Mouse (Mus musculus) MEL (cell line): ENCODE data around the gene Fgd1.

Experiments
- KAT2A ChIP-seq: conservative IDR thresholded peaks from 2 replicates; pipeline ENCODE4 v1.6.1; 2012; ENCODE audit warnings: low read depth, low read length, improper control_type of control experiment, inconsistent platforms
- MAZ ChIP-seq: IDR thresholded peaks from 2 replicates; pipeline ENCODE4 v1.6.1; 2012; ENCODE audit warnings: low read depth, mild to moderate bottlenecking, inconsistent platforms, low read length, improper control_type of control experiment
- POLR2A ChIP-seq, 2 experiments: IDR thresholded peaks; 2 replicates each; pipeline ENCODE4 v1.6.1; 2011 to 2012; ENCODE audit warnings: low read length in 2 of 2, mild to moderate bottlenecking in 2 of 2, control low read depth in 1 of 2, improper control_type of control experiment in 1 of 2, low read depth in 1 of 2, moderate library complexity in 1 of 2; ENCODE audit not compliant: control insufficient read depth in 1 of 2, insufficient read depth in 1 of 2, poor library complexity in 1 of 2
- SIN3A ChIP-seq: IDR thresholded peaks from 2 replicates; pipeline ENCODE4 v1.6.1; 2012; ENCODE audit warnings: low read length, improper control_type of control experiment, inconsistent platforms
- TCF12 ChIP-seq: IDR thresholded peaks from 2 replicates; pipeline ENCODE4 v1.6.1; 2014; ENCODE audit warnings: low read depth, mild to moderate bottlenecking, inconsistent platforms, low read length, improper control_type of control experiment, moderate library complexity

DNA sequence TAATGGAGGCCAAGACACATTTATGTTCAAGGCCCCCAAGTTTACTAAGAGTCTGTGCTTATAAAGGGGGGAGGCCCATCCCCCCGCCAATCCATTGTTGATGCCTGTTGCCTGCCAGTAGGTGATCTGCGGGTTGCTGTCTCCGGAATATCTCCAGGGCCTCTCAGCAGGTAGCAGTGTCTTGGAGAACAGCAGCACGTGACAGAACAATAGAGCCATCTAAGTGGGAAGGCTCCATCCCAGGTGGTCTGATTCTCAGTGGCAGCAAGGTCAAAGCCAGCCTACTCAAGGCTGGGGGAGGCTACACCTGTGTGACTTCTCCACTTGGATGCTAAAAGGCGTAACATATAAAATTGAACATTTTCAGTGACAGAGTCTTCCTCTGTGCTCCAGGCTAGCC, 4.7 kb upstream of the Fgd1 start:
- TF ChIP-seq SIN3A (no peak), KAT2A (no peak), MAZ (no peak), POLR2A (IDR thresholded peaks at IDR 0.05; ENCODE audit: control insufficient read depth in 1 of 2, insufficient read depth in 1 of 2, low read depth in 1 of 2, low read length in 2 of 2, poor library complexity in 1 of 2) (no peak), TCF12 (no peak)
